Mouse (Mus musculus) ES-Bruce4 (cell line): ENCODE data around the gene Wiz. TPM values are rescaled to one million over a fixed set of nuclear protein-coding genes. Genes with fewer than 3 reads are reported as not detected.

Experiments
- H3K27ac ChIP-seq: 2 replicates; pipeline ENCODE4 v1.5.1; 2012; ENCODE audit warnings: low read length, inconsistent platforms; ENCODE audit not compliant: insufficient read depth
- H3K27me3 ChIP-seq: 2 replicates; pipeline ENCODE4 v1.6.1; 2012; ENCODE audit warnings: mild to moderate bottlenecking, low read length, inconsistent platforms; ENCODE audit not compliant: control insufficient read depth, poor library complexity, insufficient read depth, severe bottlenecking
- H3K36me3 ChIP-seq: 2 replicates; pipeline ENCODE4 v1.6.1; 2012; ENCODE audit warnings: inconsistent platforms, mild to moderate bottlenecking, low read length, moderate library complexity; ENCODE audit not compliant: control insufficient read depth, poor library complexity, insufficient read depth, severe bottlenecking
- H3K4me1 ChIP-seq: one replicate; pipeline ENCODE4 v1.8.1; 2011; ENCODE audit warnings: low read length; ENCODE audit not compliant: control insufficient read depth, insufficient read depth
- H3K4me3 ChIP-seq: 2 replicates; pipeline ENCODE4 v1.5.1; 2011; ENCODE audit warnings: low read depth, mild to moderate bottlenecking, low read length
- H3K9ac ChIP-seq: 2 replicates; pipeline ENCODE4 v1.6.1; 2012; ENCODE audit warnings: low read depth, mild to moderate bottlenecking, inconsistent platforms; ENCODE audit not compliant: poor library complexity, severe bottlenecking
- H3K9me3 ChIP-seq: replicated peaks from 2 replicates; pipeline ENCODE4 v1.6.1; 2012; ENCODE audit warnings: mild to moderate bottlenecking, low read length, inconsistent platforms; ENCODE audit not compliant: control insufficient read depth, poor library complexity, insufficient read depth, severe bottlenecking
- CTCF ChIP-seq: IDR thresholded peaks from one replicate; pipeline ENCODE4 v1.8.1; 2011; ENCODE audit warnings: low read depth, low read length
- EP300 ChIP-seq: IDR thresholded peaks from 2 replicates; pipeline ENCODE4 v1.6.1; 2011; ENCODE audit warnings: low read depth, low read length; ENCODE audit not compliant: insufficient read depth
- POLR2A ChIP-seq: IDR thresholded peaks from one replicate; pipeline ENCODE4 v1.8.1; 2011; ENCODE audit warnings: low read length; ENCODE audit not compliant: insufficient read depth
- polyA plus RNA-seq: library from polyadenylated mRNA; stranded (reverse); fragments of >200 nt; gene quantifications from 2 replicates; pipeline ENCODE4 v1.2.4, GENCODE M21; 2011; ENCODE audit warnings: low read depth; ENCODE audit not compliant: missing spikeins, insufficient read depth, insufficient read length

Wiz gene
- polyA plus RNA-seq, 1 experiment = 56.3 TPM

DNA sequence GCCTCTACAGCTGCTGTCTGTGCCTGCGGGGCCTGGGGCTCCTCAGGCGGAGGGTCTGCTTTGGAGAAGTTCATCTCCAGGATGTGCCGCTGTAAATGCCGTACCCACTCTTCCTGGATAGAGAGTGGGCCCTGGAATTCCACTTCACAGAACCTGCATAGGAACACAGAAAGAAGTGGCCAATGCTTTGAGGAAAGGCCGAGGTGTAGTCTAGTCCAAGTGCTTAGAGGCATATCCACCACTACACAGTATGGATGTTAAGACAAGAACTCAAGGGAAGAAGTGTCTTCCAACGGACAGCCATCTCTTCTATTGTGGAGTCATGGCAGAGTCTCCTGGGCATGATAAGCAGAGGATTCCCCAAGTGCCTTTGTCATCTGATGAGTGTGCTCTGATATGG lies 34.2 kb downstream of the Wiz start:
- H3K36me3 ChIP-seq = peaks cover 50% of the 10 kb centered on the region

GRCm38 (mm10) chr17:32354211-32354610 lies 35.0 kb downstream of the Wiz start:
- Histone ChIP-seq H3K36me3 (peaks cover 41% of the 10 kb centered on the region), H3K4me3 (no peak overlapping the region), H3K4me1 (no peaks in the 10 kb centered on the region), H3K27ac (no peak overlapping the region), H3K9ac (no peak overlapping the region), H3K27me3 (no peaks in the 10 kb centered on the region), H3K9me3 (no peaks in the 10 kb centered on the region)
- TF ChIP-seq CTCF (no peak), EP300 (no peak), POLR2A (no peak)

More for the DNA sequence above, 34.2 kb downstream of the Wiz start:
- Histone ChIP-seq H3K4me3 (no peak overlapping the region), H3K4me1 (no peaks in the 10 kb centered on the region), H3K9ac (no peak overlapping the region), H3K27ac (no peak overlapping the region), H3K9me3 (no peaks in the 10 kb centered on the region), H3K27me3 (no peaks in the 10 kb centered on the region)
- TF ChIP-seq EP300 (no peak), CTCF (no peak), POLR2A (no peak)

GRCm38 (mm10) chr17:32353696-32354095 lies 35.5 kb downstream of the Wiz start:
- Histone ChIP-seq H3K9ac (no peak overlapping the region), H3K4me1 (no peaks in the 10 kb centered on the region), H3K27me3 (no peaks in the 10 kb centered on the region), H3K4me3 (no peak overlapping the region), H3K9me3 (no peaks in the 10 kb centered on the region), H3K27ac (peak overlapping the region; percentile 52), H3K36me3 (peaks cover 37% of the 10 kb centered on the region)
- no peak for TF ChIP-seq POLR2A
- no peak for TF ChIP-seq EP300
- no peak for TF ChIP-seq CTCF

- no peak overlapping the region for H3K27ac ChIP-seq
Measured at GRCm38 (mm10) chr17:32351726-32352125, 37.5 kb downstream of the Wiz start.

GRCm38 (mm10) chr17:32351269-32351668 lies 38.0 kb downstream of the Wiz start:
- no peak overlapping the region for H3K4me3 ChIP-seq

More at GRCm38 (mm10) chr17:32351726-32352125, 37.5 kb downstream of the Wiz start:
- Histone ChIP-seq H3K36me3 (peaks cover 21% of the 10 kb centered on the region), H3K9me3 (no peaks in the 10 kb centered on the region), H3K4me3 (no peak overlapping the region), H3K4me1 (no peaks in the 10 kb centered on the region), H3K27me3 (no peaks in the 10 kb centered on the region), H3K9ac (no peak overlapping the region)
- TF ChIP-seq CTCF = no peak
- TF ChIP-seq POLR2A = no peak
- no peak for TF ChIP-seq EP300

GRCm38 (mm10) chr17:32350382-32350983 lies 38.8 kb downstream of the Wiz start, which contains the start of gene Akap8l:
TSS of gene Akap8l (minus strand) at chr17:32350607.
- Histone ChIP-seq H3K9ac (peak within 1 kb of the TSS; percentile 43), H3K4me1 (no peaks in the 10 kb centered on the region), H3K27ac (no peak within 1 kb of the TSS; the same call in 1 of the 2 replicates), H3K27me3 (no peaks in the 10 kb centered on the region), H3K9me3 (no peaks in the 10 kb centered on the region), H3K36me3 (peaks cover 11% of the 10 kb centered on the region), H3K4me3 (peak within 1 kb of the TSS; percentile 83)
- no peak for TF ChIP-seq CTCF
- TF ChIP-seq POLR2A = peak; percentile 68

More at GRCm38 (mm10) chr17:32351269-32351668, 38.0 kb downstream of the Wiz start:
- Histone ChIP-seq H3K36me3 (peaks cover 18% of the 10 kb centered on the region), H3K9me3 (no peaks in the 10 kb centered on the region), H3K9ac (peak overlapping the region; percentile 9; the same call in 1 of the 2 replicates), H3K4me1 (no peaks in the 10 kb centered on the region), H3K27ac (no peak overlapping the region), H3K27me3 (no peaks in the 10 kb centered on the region)
- TF ChIP-seq CTCF = no peak
- TF ChIP-seq POLR2A = no peak
- no peak for TF ChIP-seq EP300
